21 mouse cellular contexts compared by ENCODE assay signal in genomic region chr10:59959517-59959916, GRCm38 (mm10). TPM values are rescaled to one million over a fixed set of nuclear protein-coding genes. Genes with fewer than 3 reads are reported as not detected.
DNase-seq lines count a peak whose midpoint lies in the region; ATAC-seq lines count a peak whose summit lies in the region.
"Had no signal": no experiment of that assay in that cellular context is flagged by ENCODE, and none has a peak within 500 bp of the region (broad histone marks: within the 10 kb centered on the region; RNA-seq: fewer than 3 reads in every experiment).

No protein-coding gene starts in this region.

- H3K4me2 ChIP-seq in forebrain, embryonic 12.5 days: no peak overlapping the region
- H3K4me2 ChIP-seq in forebrain, embryonic 15.5 days (replicated peaks): no peak overlapping the region
- H3K4me2 ChIP-seq: liver, embryonic 11.5 days; midbrain, embryonic 12.5 days; stomach, embryonic 15.5 days had no signal

- no peak overlapping the region for H3K4me3 ChIP-seq in forebrain, embryonic 10.5 days
- H3K4me3 ChIP-seq in forebrain, embryonic 12.5 days (replicated peaks): no peak overlapping the region
- H3K4me3 ChIP-seq in forebrain, embryonic 15.5 days: no peak overlapping the region
- H3K4me3 ChIP-seq: hindbrain, embryonic 13.5 days; limb, embryonic 10.5 days; midbrain, embryonic 12.5 days; stomach, embryonic 15.5 days had no signal

- no peaks in the 10 kb centered on the region for H3K36me3 ChIP-seq in forebrain, embryonic 10.5 days (replicated peaks)
- no peaks in the 10 kb centered on the region for H3K36me3 ChIP-seq in forebrain, embryonic 12.5 days (replicated peaks)
- no peaks in the 10 kb centered on the region for H3K36me3 ChIP-seq in forebrain, embryonic 15.5 days
- H3K36me3 ChIP-seq: hindbrain, embryonic 13.5 days; limb, embryonic 10.5 days; midbrain, embryonic 12.5 days; stomach, embryonic 15.5 days had no signal

- peaks cover 57% of the 10 kb centered on the region for H3K4me1 ChIP-seq in forebrain, embryonic 10.5 days
- H3K4me1 ChIP-seq in forebrain, embryonic 12.5 days: peaks cover 42% of the 10 kb centered on the region
- H3K4me1 ChIP-seq in forebrain, embryonic 15.5 days: peaks cover 36% of the 10 kb centered on the region

- H3K9me3 ChIP-seq in forebrain, embryonic 10.5 days: no peaks in the 10 kb centered on the region
- no peaks in the 10 kb centered on the region for H3K9me3 ChIP-seq in forebrain, embryonic 12.5 days
- H3K9me3 ChIP-seq in forebrain, embryonic 15.5 days: no peaks in the 10 kb centered on the region
- H3K9me3 ChIP-seq: hindbrain, embryonic 13.5 days; limb, embryonic 10.5 days; midbrain, embryonic 12.5 days; stomach, embryonic 15.5 days had no signal

- DNase-seq in forebrain, embryonic 10.5 days (ENCODE audit: extremely low spot score, low spot score): no peak
- peak; percentile 9 for DNase-seq in right cerebral cortex, postnatal 25 days
- DNase-seq in right cerebral cortex, postnatal 10 days (ENCODE audit: low spot score in 2 of 2): no peak
- peak; percentile 65 for DNase-seq in naive thymus-derived CD4-positive, alpha-beta T cell, adult 2 months (ENCODE audit: low read depth)
- no peak for DNase-seq in kidney, adult 11 months
- no peak for DNase-seq in retina, embryonic 14.5 days (ENCODE audit: low spot score)
- DNase-seq: cerebellum, adult 9-11 months; embryo, embryonic 11 days; gastrocnemius, postnatal 25 days; kidney, adult 8-10 months; kidney, postnatal 4 days; lung, adult 2 months; lung, postnatal 4 days; thymus, postnatal 25 days had no signal

- H3K27me3 ChIP-seq in forebrain, embryonic 10.5 days (ENCODE audit: poor library complexity, severe bottlenecking): peaks cover 29% of the 10 kb centered on the region
- no peaks in the 10 kb centered on the region for H3K27me3 ChIP-seq in forebrain, embryonic 12.5 days
- no peaks in the 10 kb centered on the region for H3K27me3 ChIP-seq in forebrain, embryonic 15.5 days
- H3K27me3 ChIP-seq: hindbrain, embryonic 13.5 days; midbrain, embryonic 12.5 days; stomach, embryonic 15.5 days had no signal

- no peak for ATAC-seq in forebrain, embryonic 12.5 days (ENCODE audit: low FRiP score)
- ATAC-seq in forebrain, embryonic 15.5 days (replicated peaks): no peak

- peak overlapping the region; percentile 84 for H3K27ac ChIP-seq in forebrain, embryonic 10.5 days
- no peak overlapping the region for H3K27ac ChIP-seq in forebrain, embryonic 12.5 days
- H3K27ac ChIP-seq in forebrain, embryonic 15.5 days (replicated peaks): peak overlapping the region; percentile 92
- H3K27ac ChIP-seq: limb, embryonic 10.5 days; stomach, embryonic 15.5 days had no signal

- H3K9ac ChIP-seq in forebrain, embryonic 12.5 days: no peak overlapping the region
- no peak overlapping the region for H3K9ac ChIP-seq in forebrain, embryonic 15.5 days (replicated peaks)
- H3K9ac ChIP-seq: hindbrain, embryonic 13.5 days; midbrain, embryonic 12.5 days; stomach, embryonic 15.5 days had no signal

- 83% methylated on average over 12 of the region's 12 CpGs for WGBS in forebrain, embryonic 10.5 days
- 80% methylated on average over 12 of the region's 12 CpGs for WGBS in forebrain, embryonic 12.5 days
- WGBS in forebrain, embryonic 15.5 days: 64% methylated on average over 11 of the region's 12 CpGs

RNA-seq across cellular contexts. Expression of gene Ddit4, which starts 7.9 kb away (rescaled TPM):
- polyA plus RNA-seq in forebrain, embryonic 10.5 days (2016; fragmentation: Nextera tagmentation; extraction: Ambion mirVana): 32.7 and 35.3 TPM in 2 replicates
- polyA plus RNA-seq in forebrain, embryonic 12.5 days (2016; fragmentation: Nextera tagmentation; extraction: Ambion mirVana): 58.9 and 61.6 TPM in 2 replicates
- 90.0 and 92.5 TPM in 2 replicates for polyA plus RNA-seq in forebrain, embryonic 15.5 days (2015; fragmentation: Nextera tagmentation; extraction: Ambion mirVana)

RNA-seq across cellular contexts. Expression of gene Ascc1, which starts 43.1 kb away (rescaled TPM):
- 33.5 and 34.7 TPM in 2 replicates for polyA plus RNA-seq in forebrain, embryonic 10.5 days (2016; fragmentation: Nextera tagmentation; extraction: Ambion mirVana)
- polyA plus RNA-seq in forebrain, embryonic 12.5 days (2016; fragmentation: Nextera tagmentation; extraction: Ambion mirVana): 38.5 and 38.6 TPM in 2 replicates
- polyA plus RNA-seq in forebrain, embryonic 15.5 days (2015; fragmentation: Nextera tagmentation; extraction: Ambion mirVana): 47.9 and 48.9 TPM in 2 replicates

RNA-seq across cellular contexts. Expression of gene Anapc16, which starts 43.4 kb away (rescaled TPM):
- 96.8 and 108 TPM in 2 replicates for polyA plus RNA-seq in forebrain, embryonic 10.5 days (2016; fragmentation: Nextera tagmentation; extraction: Ambion mirVana)
- 100 and 106 TPM in 2 replicates for polyA plus RNA-seq in forebrain, embryonic 12.5 days (2016; fragmentation: Nextera tagmentation; extraction: Ambion mirVana)
- 117 TPM in 2 replicates for polyA plus RNA-seq in forebrain, embryonic 15.5 days (2015; fragmentation: Nextera tagmentation; extraction: Ambion mirVana)

Comparison
In these comparisons a context has a peak if more than half of its experiments do, and no peak if none do; other contexts are left out.
1. DNase-seq: peak in right cerebral cortex, postnatal 25 days (single experiment) and naive thymus-derived CD4-positive, alpha-beta T cell, adult 2 months (single experiment); none in forebrain, embryonic 10.5 days (single experiment), right cerebral cortex, postnatal 10 days (0 of 2), kidney, adult 11 months (single experiment) and retina, embryonic 14.5 days (single experiment).